Mouse (Mus musculus): Measurements from ENCODE around the gene Fscn2.
A peak's percentile ranks its signal among the peaks of the same experiment; 100 is the strongest.

Fscn2 gene

DNA sequence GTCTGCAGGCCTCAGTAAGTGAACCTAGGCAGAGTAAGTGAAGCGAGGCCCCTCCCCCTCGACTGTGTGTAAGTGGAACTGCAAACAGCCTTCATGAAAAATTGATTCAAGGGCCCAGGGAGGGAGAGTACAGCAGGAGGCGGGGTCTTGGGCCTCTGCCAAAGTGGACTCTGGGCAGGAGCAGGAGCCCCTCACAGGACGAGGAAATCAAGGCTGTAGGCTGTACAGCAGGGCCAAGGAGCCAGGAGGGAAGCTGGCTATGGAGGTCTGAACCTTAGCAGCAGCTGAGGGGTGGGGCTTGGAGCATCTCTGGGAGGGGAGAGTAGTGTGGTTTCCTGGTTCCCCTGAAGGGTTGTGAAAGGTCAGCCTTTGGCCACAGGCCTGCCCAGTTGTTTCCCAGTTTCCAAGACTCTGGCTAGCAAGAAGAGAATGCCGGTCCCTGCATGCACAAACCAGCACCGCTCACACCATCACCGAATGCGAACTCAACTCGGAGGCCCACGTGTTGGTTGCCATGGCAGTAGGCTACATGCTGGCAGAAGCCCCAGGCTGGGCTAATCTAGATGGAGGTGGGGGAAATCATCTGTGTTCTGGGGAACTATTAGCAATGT lies 3.4 kb upstream of the Fscn2 start:
- peak in 1 of 2 experiments; percentile 76 for DNase-seq (ENCODE audit: low spot score in 2 of 2)

DNA sequence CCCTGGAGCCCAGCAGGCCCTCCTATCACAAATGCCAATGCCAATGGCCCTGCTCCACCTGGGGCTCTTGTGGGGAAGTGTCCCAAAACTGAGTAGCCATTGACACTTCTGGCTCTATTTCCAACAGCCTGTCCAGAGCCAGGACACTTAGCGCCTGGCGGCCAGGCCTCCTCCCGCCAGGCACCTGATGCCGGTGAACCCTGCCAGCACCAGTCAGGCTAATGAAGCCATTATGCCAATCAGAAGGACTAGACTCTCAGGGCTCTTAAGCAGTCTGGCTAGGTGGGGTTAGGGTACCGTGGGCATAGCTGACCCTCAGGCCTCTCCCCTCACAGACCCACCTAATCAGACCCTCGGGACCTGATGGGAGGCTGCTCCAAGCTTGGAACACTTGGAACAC lies 1.9 kb upstream of the Fscn2 start:
- DNase-seq (ENCODE audit: low spot score in 2 of 2): no peak

DNA sequence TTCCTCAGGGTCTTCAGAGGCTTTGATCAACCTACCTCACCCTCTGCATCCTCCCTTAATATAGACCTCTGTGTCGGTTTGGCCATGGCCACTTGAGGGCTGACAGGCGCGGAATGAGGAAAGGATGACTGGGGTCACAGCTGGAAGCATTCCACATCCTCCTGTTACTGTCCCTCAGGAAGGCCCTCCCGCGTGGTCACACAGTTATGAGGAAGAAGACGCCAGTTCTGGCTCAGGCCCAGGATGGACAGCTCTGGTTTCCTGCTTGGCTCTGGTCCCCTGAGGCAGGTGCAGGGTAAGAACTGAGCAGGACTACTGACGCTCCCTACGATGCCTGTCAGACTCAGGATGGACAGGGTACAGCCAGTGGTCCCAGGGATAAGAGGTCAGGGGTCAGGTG lies 1.3 kb upstream of the Fscn2 start:
- no peak for DNase-seq (ENCODE audit: low spot score in 2 of 2)

DNA sequence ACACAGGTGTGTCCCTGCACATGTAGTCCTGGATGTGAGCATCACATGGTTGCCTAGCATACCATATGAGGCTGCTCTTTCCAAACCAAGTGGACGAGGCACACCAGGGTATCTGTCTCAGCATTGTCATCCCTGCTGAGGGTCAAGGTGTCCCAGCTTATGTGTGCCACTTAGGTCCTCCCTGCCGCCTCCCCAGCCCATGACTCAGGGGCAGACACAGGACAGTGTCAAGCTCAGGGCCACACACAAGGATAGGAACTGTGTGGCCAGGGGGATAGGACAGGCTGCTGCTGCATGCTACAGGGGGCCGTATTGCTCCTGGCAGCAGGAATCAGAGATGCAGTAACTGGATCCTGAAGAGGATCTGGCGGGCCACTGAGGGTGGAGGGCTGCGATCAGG lies 579 bp upstream of the Fscn2 start:
- no peak for DNase-seq (ENCODE audit: low spot score in 2 of 2)

DNA sequence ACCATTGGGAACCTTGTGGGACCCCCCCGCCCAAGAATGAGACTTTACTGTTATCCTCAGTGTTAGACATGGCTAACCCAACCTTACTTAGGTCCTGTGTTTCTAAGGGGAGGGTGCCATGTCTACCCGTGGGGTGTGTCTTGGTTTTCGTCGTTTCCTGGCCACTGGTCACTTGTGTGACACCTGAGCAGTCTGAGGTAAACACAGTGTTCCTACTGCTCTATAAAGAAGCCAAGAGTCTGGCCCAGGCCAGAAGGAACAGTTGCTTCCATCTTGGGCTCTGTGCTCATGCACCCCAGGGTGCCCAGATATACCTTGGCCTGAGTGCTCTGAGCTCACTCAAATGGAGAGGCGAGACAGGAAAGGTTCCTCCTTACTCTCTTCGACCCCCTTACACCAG lies 1.6 kb downstream of the Fscn2 start:
- no peak for DNase-seq (ENCODE audit: low spot score in 2 of 2)

DNA sequence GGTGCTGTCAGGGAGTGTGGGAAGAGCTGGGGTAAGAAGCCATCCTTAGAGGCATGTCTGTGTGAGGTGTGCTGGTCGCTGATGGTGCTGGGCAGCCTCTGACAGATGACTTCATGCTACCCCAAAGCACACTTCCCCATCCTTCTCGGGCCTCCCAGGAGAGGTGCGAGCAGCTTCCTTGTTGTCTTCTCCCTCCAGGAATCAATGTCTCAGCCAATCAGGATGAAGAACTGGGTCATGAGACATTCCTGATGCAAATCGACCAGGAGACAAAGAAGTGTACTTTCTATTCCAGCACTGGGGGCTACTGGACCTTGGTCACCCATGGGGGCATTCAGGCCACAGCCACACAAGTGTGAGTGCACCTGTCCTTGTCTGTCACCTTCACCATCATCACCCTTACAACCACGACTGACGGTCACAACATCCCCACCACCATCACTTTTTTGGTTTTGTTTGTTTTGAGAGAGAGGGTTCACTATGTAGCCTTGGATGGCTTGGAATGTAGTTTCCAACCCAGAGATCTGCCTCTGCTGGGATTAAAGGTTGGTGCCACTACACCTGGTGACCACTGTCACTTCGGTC lies 5.2 kb downstream of the Fscn2 start:
- no peak for DNase-seq (ENCODE audit: low spot score in 2 of 2)

DNA sequence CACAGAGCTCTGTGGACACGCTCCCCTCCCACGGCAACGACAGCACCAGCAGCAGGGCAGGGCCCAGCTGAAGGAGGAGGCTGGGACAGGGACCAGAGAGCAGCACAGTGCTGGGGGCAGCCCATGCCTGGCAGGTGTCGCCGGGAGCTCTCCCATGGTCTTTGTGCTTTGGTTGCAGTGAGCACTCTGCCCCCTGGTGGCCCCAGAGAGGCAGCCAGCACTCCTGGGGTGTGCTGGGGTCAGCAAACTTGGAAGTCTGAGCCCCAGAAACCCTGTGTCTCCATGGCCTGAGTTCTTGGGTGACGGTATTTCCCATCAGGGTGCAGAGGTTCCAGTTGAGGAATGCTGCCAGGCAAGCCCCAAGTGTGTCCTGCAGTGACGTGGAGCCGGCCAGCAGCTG lies 8.3 kb downstream of the Fscn2 start:
- DNase-seq (ENCODE audit: low spot score in 2 of 2): peak in 1 of 2 experiments; percentile 45

DNA sequence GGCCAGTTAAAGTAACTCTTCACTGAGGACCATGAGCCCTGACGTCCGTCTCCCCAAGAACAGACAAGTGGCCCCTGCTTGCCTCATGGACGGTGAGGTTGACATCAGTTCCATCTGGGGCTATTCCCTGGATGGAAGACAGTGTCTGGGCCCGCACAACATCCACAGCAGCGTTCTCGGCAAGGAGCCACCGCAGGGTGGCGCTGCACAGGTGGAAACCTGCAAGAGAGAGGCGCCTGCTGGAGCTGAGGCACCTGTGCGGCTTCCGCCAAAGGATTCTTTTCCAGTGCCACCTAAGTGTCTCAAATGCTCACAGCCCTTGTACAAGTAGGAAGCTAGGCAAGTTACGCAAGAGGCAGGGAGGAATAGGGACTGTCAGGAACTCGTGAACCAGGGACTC lies 11.7 kb downstream of the Fscn2 start:
- no peak for DNase-seq (ENCODE audit: low spot score in 2 of 2)

DNA sequence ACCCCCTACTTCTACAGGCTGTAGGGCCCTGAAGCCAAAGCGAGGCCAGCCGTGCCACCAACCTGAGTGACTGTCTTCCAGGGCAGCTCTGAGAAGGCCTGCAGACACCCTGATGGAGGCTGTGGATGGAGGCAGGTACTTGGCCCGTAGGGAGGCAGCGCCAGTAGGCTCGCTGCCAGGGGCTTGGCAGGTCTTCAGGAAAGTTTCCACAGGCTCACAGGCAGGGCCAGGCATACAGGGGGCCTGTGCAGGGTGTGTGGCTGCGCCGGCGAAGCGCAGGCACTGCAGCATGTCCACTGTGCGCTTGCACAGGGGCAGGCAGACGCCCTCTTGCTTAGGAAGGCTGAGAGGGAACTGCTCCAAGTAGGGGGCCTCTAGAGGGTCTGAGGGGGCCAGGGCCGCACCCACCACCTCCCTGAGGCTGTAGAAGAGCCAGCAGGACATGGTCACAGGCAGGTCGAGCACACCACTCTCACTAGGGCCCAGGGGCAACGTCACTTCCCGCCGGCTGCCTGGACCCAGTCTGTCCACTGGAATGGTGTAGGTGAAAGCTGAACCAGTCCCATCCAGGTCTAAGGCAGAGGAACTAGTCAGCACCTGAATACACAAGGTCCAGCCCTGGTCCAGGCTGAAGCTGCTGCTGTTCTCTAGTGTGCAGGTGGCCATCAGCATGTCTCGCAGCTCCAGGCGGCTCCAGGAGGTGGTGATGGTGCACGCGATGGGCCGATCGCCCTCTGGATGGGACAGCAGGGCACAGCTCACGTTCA lies 12.7 kb downstream of the Fscn2 start:
- DNase-seq (ENCODE audit: low spot score in 2 of 2): no peak

DNA sequence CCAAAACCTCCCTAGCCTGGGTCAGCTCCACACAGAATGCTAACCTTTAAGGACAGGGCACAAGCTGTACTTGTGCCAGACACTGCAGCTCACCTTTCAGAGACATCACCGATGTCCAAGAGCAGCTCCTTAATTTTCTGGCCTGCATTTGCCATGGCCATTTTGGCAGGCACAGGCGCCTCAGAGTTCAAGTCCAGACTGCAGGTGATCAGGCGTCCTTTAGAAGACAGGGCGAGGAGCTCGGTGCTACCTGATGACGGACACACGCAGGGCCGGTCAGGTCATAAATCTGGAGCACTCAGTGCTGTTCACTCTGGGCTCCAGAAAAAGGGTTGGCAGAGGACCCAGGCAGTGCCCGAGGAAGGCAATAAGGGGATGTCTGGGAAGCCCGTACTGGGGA lies 14.0 kb downstream of the Fscn2 start:
- DNase-seq (ENCODE audit: low spot score in 2 of 2): no peak

DNA sequence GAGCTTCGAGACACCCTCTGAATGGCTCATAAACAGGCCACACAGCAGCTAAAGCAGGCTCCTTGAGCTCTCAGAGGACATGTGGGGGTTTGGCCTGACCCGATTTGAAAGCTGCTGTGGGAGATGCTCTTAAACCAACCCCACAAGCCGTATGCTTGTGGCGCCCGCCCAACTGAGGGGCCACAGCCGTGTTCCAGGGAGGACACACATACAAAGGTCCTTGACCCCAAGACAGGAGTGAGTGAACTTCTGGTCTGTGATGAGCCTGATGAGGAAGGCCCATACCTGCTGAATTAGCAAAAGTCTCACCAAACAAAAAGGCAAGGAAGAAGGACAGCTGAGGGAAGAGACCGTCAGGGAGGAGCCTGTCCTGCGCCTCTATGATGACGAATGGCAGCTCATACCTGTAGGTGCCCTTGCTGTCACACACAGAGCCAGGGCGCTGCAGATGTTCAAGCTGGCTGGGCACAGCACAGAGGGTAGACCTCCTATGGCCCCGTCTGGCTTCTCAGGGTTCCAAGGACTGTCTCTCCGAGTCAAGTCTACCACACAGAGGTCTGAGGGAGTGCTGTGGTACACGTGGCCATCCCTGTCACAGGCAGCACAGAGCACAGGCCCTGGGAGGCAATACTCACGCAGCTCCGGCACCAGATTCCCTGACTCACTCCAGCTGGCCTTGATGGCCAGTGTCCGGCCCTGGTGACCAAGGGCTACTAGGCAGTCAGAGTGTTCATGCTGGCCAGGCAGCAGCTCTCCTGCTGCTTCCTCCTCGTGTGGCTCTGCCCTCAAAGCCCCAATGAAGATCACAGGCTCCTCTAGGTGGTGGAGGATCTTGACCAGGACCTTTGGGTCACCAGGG lies 15.2 kb downstream of the Fscn2 start:
- DNase-seq (ENCODE audit: low spot score in 2 of 2): no peak

DNA sequence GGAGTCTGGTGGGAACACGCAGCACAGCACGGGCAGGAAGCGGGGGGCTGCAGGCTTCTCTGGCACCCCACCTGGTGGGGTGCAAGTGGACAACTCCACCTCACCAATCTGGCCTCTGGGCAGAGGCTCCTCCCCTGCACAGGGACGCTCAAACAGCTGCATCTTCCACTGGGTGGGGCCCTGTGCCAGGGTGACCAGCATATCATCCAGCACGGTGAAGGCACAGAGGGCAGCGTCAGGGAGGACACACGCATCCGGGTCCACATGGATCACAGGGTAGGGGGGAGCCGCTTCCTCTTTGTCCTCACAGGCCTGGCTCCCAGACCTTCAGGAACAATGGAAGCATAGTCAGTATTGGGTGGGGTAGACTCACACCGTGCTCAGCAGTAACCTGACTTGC lies 16.0 kb downstream of the Fscn2 start:
- no peak for DNase-seq (ENCODE audit: low spot score in 2 of 2)

DNA sequence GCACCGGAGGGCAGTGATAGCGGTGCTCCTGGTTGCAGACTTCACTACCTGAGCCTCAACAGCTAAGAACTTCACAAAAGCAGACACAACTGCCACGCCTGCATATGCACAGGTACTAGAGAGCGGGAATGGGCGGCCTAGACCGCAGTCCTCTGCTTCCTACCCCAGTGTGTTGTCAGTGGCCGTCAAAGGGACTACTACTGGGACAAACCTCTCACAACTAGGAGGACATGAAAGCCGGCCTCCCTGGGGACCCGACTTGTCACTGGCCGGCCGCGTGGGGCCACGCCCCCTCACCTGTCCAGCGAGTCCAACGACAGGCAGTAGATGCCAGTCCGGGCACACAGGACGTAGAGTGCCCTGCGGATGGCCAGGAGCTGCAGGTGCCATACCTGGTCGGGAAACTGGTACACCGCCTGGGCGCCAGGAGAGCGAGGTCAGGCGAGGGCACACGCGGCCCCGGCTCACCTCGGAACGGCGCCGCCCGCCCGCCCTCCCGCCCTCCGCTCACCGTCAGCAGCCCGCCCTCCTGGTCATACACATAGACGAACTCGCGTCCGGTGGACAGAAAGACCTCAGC lies 16.8 kb downstream of the Fscn2 start:
- DNase-seq (ENCODE audit: low spot score in 2 of 2): no peak

DNA sequence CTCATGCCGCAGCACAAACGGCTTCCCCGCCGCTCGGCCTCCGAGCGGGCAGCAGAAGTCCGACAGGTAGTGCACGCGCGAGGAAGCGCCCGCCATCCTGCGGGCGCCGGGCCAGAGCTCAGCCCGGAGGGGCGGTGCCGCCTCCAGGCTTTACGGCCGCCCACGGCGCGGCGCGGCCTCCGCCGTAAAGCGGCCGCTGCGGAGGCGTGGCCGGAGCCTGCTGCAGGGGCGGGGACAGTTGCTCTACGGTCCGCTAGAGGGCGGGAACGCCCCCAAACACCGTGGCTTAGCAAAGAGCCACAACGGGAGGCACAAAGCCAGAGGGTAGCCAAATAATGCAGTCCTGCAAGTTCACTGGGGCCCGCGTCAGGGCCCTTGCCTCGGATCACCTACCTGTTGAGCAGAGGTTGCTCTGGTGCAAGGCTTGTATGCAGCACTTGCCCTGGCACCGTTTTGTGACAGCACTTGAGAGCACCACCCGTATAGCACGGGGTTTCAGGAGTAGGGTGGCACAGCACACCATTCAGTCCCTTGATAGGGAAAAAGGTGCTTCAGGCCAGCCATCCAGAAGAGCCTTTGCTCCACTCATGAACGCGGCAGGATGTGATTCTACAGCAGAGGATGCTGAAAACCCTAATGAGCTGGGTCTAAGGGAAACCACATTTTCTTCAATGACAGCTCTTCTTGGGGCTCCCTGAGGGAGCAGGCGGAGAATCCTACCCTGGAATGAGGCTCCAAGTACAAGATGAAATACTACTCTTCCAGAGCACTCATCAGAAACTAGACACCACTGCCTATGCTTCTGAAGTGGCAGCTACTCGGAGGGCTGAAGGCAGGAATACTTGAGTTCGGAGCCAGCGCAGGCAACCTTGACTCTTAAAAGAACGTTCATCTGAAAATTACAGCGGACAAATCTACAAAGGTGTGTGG lies 17.5 kb downstream of the Fscn2 start, which contains the start of gene Faap100:
Faap100 (minus strand) TSS at position 154 of the 930 bp plus-strand sequence.
- DNase-seq (ENCODE audit: low spot score in 2 of 2): peak; percentile 59 to 83

DNA sequence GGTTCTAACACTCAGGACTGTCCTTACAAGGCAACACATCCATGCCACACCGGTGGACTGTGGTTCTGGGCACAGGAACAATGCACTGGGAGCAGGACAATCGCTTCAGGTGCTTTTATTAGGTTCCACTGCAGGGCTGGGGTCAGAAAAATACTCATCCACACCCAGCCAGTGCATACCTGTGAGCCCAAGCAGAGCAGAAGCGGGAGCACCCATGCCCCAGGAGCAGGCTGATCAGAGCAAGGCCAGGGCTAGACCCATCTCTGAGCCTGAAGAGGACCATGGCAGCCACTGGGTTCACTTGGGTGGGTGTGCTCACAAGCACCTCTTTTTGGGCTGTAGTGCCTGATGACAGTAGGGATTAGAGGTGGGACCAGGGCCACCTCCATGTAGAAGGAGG lies 18.9 kb downstream of the Fscn2 start:
- no peak for DNase-seq (ENCODE audit: low spot score in 2 of 2)

DNA sequence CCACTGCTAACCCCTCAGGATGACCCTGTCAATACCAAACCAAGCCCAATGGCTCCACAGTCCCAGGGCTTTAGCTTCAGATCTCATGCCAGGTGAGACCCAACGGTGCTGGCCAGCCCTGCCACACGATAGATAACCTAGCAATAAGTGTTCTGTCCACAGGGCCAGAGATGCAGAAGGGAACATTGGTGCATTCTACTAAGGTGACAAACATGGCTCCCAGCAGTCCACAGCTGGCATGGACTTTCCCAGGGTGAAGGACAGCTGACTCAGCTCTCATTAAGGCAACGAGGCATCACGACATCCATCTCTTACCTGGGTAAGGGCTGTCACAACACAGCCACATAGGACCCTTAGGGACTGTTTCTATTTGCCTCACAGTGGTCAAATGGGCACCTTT lies 19.8 kb downstream of the Fscn2 start:
- DNase-seq (ENCODE audit: low spot score in 2 of 2): no peak

DNA sequence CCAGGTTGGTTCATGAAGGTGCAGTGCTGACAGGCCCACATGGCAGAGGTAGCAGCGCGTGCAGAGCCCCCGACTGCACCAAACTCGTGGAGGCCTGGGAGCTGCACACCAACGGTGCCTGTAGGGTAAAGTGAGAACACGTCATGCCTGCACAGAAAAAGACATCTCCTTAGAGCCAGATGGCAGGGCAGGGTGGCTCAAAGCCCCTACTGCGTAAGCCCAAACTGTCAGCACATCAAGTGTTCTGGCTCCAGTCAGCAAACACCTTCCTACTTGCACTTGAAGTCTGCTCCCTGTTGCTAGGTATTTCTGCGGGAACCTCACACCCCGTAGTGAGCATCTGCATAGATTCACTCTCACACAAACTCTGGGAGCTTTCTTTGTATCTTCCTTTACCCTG lies 21.2 kb downstream of the Fscn2 start:
- DNase-seq (ENCODE audit: low spot score in 2 of 2): peak; percentile 52 to 60

DNA sequence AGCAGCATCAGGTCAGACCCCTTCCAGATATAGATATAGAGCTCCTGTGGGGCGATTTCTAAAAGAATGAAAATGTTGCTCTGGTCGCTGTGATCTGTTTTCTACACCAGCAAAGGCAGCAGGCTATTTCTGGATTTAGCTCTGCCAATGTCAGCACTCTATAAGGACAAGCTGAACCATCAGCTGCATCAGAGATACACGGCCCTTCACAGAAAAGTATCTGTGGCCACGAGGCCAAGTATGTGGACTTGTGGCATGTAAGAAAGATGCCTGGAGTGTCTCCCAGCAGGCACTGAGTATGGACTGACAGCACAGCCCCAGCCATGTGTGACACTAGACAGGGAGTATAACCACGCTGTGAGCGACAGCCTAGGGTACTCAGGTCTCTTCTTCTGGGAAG lies 25.3 kb downstream of the Fscn2 start:
- DNase-seq (ENCODE audit: low spot score in 2 of 2): no peak

DNA sequence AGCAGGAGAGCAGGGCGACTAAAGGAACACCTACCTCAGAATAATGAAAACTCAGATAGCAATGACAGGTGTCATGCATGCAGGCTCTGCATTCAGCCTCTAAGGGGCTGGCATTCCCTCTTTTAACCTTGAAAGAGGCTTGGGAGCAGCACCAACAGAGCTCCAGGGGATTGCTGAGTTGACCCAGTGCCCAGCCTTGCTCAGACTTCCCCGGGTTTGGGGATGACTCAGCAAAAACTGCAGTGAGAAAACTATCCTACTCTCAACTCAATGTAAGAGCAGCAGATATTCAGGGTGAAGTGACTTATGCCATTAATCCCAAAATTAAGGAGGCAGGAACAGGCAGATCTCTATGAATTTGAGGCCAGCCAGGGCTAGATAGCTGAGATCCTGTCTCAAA lies 25.8 kb downstream of the Fscn2 start:
- DNase-seq (ENCODE audit: low spot score in 2 of 2): no peak

DNA sequence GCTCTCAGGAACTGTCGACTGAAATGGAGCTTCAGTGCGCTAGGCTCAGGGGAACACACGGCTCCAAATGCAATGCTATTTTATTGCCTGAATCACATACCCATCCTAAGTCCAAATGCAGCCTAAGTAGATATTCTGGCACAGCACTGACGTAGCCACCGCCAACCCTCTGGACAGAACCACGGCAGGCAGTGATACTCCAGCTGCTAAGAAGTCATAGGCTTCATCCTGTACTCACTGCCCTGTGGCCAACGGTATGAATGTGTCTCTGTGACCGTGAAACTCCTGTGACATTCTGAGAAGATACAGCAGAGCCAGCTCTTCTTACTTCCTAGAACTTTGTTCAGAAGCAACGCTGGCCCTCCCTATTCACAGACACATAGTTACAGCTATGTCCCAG lies 27.2 kb downstream of the Fscn2 start:
- DNase-seq (ENCODE audit: low spot score in 2 of 2): no peak

DNA sequence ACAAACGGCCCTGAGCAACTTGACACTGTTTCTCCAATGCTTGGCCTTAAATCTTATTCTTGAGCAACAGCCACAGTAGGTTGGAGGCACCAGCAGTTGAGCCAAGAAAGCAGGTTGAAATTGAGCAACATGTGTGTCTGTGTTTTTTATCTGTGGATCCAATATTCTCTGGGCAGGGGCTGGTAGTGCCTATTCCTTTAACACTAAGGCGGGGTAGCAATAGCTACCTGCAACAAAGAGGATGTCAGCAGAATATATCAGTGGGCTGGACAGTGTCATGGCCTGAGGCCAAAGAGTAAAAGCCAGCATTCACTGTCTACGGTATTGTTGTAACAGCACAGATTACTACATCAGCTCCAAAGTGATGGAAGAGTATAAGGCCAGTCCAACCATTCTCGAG lies 34.3 kb downstream of the Fscn2 start:
- no peak for DNase-seq (ENCODE audit: low spot score in 2 of 2)

Measured in left cerebral cortex, adult 9 months (tissue).